Mouse (Mus musculus): ENCODE results near the gene Gm9789. TPM values are rescaled to one million over a fixed set of nuclear protein-coding genes. Genes with fewer than 3 reads are reported as not detected.
"Not testable (repeated sequence)": the region's sequence is repeated elsewhere in the genome, so short reads cannot be mapped to it uniquely, and the experiment has no call there.

The Gm9789 gene
- polyA plus RNA-seq (2011; ENCODE audit: insufficient read depth, insufficient read length, low read depth, missing spikeins): not detected in 2 replicates

GRCm38 (mm10) chr16:89157652-89158051 lies at the start of gene Gm9789:
Gene Gm9789, plus strand, starts transcription at chr16:89157952.
- no peaks in the 10 kb centered on the region for H3K36me3 ChIP-seq (ENCODE audit: control insufficient read depth, insufficient read depth, low read length, poor library complexity, severe bottlenecking)
- 0 out of 2 replicates have a peak, but pooled peaks cover 2% of the 10 kb centered on the region for H3K9me3 ChIP-seq (replicated peaks; ENCODE audit: control insufficient read depth, insufficient read depth, low read length, poor library complexity, severe bottlenecking)
- no peak within 1 kb of the TSS for H3K4me3 ChIP-seq (ENCODE audit: low read depth, low read length)
- TF ChIP-seq POLR2A (IDR thresholded peaks at IDR 0.05; ENCODE audit: insufficient read depth, low read length): no peak
- TF ChIP-seq EP300 (IDR thresholded peaks at IDR 0.05; ENCODE audit: insufficient read depth, low read depth, low read length): no peak
- TF ChIP-seq CTCF (IDR thresholded peaks at IDR 0.05; ENCODE audit: low read depth, low read length): no peak
- H3K27ac ChIP-seq (ENCODE audit: insufficient read depth, low read length): no peak within 1 kb of the TSS
- H3K27me3 ChIP-seq (ENCODE audit: control insufficient read depth, insufficient read depth, low read length, poor library complexity, severe bottlenecking): no peaks in the 10 kb centered on the region
- H3K4me1 ChIP-seq (ENCODE audit: control insufficient read depth, insufficient read depth, low read length): no peaks in the 10 kb centered on the region
- H3K9ac ChIP-seq (ENCODE audit: low read depth, poor library complexity, severe bottlenecking): no peak within 1 kb of the TSS

- Histone ChIP-seq H3K9me3 (replicated peaks; ENCODE audit: control insufficient read depth, insufficient read depth, low read length, poor library complexity, severe bottlenecking) (no peaks in the 10 kb centered on the region), H3K4me1 (ENCODE audit: control insufficient read depth, insufficient read depth, low read length) (no peaks in the 10 kb centered on the region)
- TF ChIP-seq CTCF (IDR thresholded peaks at IDR 0.05; ENCODE audit: low read depth, low read length) (no peak), EP300 (IDR thresholded peaks at IDR 0.05; ENCODE audit: insufficient read depth, low read depth, low read length) (no peak), POLR2A (IDR thresholded peaks at IDR 0.05; ENCODE audit: insufficient read depth, low read length) (no peak)
Observed at GRCm38 (mm10) chr16:89140551-89140950, 17.2 kb upstream of the Gm9789 start, which contains the start of gene Gm6358. Gene Gm6358, plus strand, starts transcription at chr16:89140851.

GRCm38 (mm10) chr16:89150786-89151185 lies 7.0 kb upstream of the Gm9789 start, which contains the start of gene Gm10061:
Gene Gm10061, plus strand, starts transcription at chr16:89151086.
- no peaks in the 10 kb centered on the region for H3K27me3 ChIP-seq (ENCODE audit: control insufficient read depth, insufficient read depth, low read length, poor library complexity, severe bottlenecking)
- TF ChIP-seq CTCF (IDR thresholded peaks at IDR 0.05; ENCODE audit: low read depth, low read length) (no peak), EP300 (IDR thresholded peaks at IDR 0.05; ENCODE audit: insufficient read depth, low read depth, low read length) (no peak), POLR2A (IDR thresholded peaks at IDR 0.05; ENCODE audit: insufficient read depth, low read length) (no peak)
- no peak within 1 kb of the TSS for H3K4me3 ChIP-seq (ENCODE audit: low read depth, low read length)
- H3K36me3 ChIP-seq (ENCODE audit: control insufficient read depth, insufficient read depth, low read length, poor library complexity, severe bottlenecking): no peaks in the 10 kb centered on the region
- 0 out of 2 replicates have a peak, but pooled peaks cover 3% of the 10 kb centered on the region for H3K9me3 ChIP-seq (replicated peaks; ENCODE audit: control insufficient read depth, insufficient read depth, low read length, poor library complexity, severe bottlenecking)
- H3K9ac ChIP-seq (ENCODE audit: low read depth, poor library complexity, severe bottlenecking): no peak within 1 kb of the TSS
- no peaks in the 10 kb centered on the region for H3K4me1 ChIP-seq (ENCODE audit: control insufficient read depth, insufficient read depth, low read length)
- no peak within 1 kb of the TSS for H3K27ac ChIP-seq (ENCODE audit: insufficient read depth, low read length)

More at GRCm38 (mm10) chr16:89140551-89140950, 17.2 kb upstream of the Gm9789 start, which contains the start of gene Gm6358:
- Histone ChIP-seq H3K4me3 (ENCODE audit: low read depth, low read length) (no peak within 1 kb of the TSS), H3K27me3 (ENCODE audit: control insufficient read depth, insufficient read depth, low read length, poor library complexity, severe bottlenecking) (no peaks in the 10 kb centered on the region), H3K9ac (ENCODE audit: low read depth, poor library complexity, severe bottlenecking) (no peak within 1 kb of the TSS), H3K27ac (ENCODE audit: insufficient read depth, low read length) (no peak within 1 kb of the TSS), H3K36me3 (ENCODE audit: control insufficient read depth, insufficient read depth, low read length, poor library complexity, severe bottlenecking) (no peaks in the 10 kb centered on the region)

GRCm38 (mm10) chr16:89169190-89169589 lies 11.4 kb downstream of the Gm9789 start, which contains the start of gene Gm7735:
Gene Gm7735, plus strand, starts transcription at chr16:89169490.
- H3K9ac ChIP-seq (ENCODE audit: low read depth, poor library complexity, severe bottlenecking); H3K27me3 ChIP-seq (ENCODE audit: control insufficient read depth, insufficient read depth, low read length, poor library complexity, severe bottlenecking); H3K27ac ChIP-seq (ENCODE audit: insufficient read depth, low read length); H3K9me3 ChIP-seq (replicated peaks; ENCODE audit: control insufficient read depth, insufficient read depth, low read length, poor library complexity, severe bottlenecking); H3K4me3 ChIP-seq (ENCODE audit: low read depth, low read length); H3K4me1 ChIP-seq (ENCODE audit: control insufficient read depth, insufficient read depth, low read length); H3K36me3 ChIP-seq (ENCODE audit: control insufficient read depth, insufficient read depth, low read length, poor library complexity, severe bottlenecking): not testable (repeated sequence)

GRCm38 (mm10) chr16:89174435-89174834 lies 16.7 kb downstream of the Gm9789 start, which contains the start of gene 1110057P08Rik:
Gene 1110057P08Rik, plus strand, starts transcription at chr16:89174735.
- Histone ChIP-seq H3K9ac (ENCODE audit: low read depth, poor library complexity, severe bottlenecking) (no peak within 1 kb of the TSS), H3K9me3 (replicated peaks; ENCODE audit: control insufficient read depth, insufficient read depth, low read length, poor library complexity, severe bottlenecking) (0 out of 2 replicates have a peak, but pooled peaks cover 2% of the 10 kb centered on the region), H3K36me3 (ENCODE audit: control insufficient read depth, insufficient read depth, low read length, poor library complexity, severe bottlenecking) (no peaks in the 10 kb centered on the region), H3K4me1 (ENCODE audit: control insufficient read depth, insufficient read depth, low read length) (no peaks in the 10 kb centered on the region), H3K27me3 (ENCODE audit: control insufficient read depth, insufficient read depth, low read length, poor library complexity, severe bottlenecking) (no peaks in the 10 kb centered on the region), H3K27ac (ENCODE audit: insufficient read depth, low read length) (no peak within 1 kb of the TSS), H3K4me3 (ENCODE audit: low read depth, low read length) (no peak within 1 kb of the TSS)
- TF ChIP-seq EP300 (IDR thresholded peaks at IDR 0.05; ENCODE audit: insufficient read depth, low read depth, low read length) (no peak), POLR2A (IDR thresholded peaks at IDR 0.05; ENCODE audit: insufficient read depth, low read length) (no peak), CTCF (IDR thresholded peaks at IDR 0.05; ENCODE audit: low read depth, low read length) (no peak)

GRCm38 (mm10) chr16:89188621-89189020 lies 30.9 kb downstream of the Gm9789 start:
- no peak overlapping the region for H3K27ac ChIP-seq (ENCODE audit: insufficient read depth, low read length)
- no peaks in the 10 kb centered on the region for H3K4me1 ChIP-seq (ENCODE audit: control insufficient read depth, insufficient read depth, low read length)
- no peaks in the 10 kb centered on the region for H3K27me3 ChIP-seq (ENCODE audit: control insufficient read depth, insufficient read depth, low read length, poor library complexity, severe bottlenecking)
- no peak overlapping the region for H3K4me3 ChIP-seq (ENCODE audit: low read depth, low read length)
- TF ChIP-seq POLR2A (IDR thresholded peaks at IDR 0.05; ENCODE audit: insufficient read depth, low read length): no peak
- TF ChIP-seq EP300 (IDR thresholded peaks at IDR 0.05; ENCODE audit: insufficient read depth, low read depth, low read length): no peak
- TF ChIP-seq CTCF (IDR thresholded peaks at IDR 0.05; ENCODE audit: low read depth, low read length): no peak
- no peaks in the 10 kb centered on the region for H3K9me3 ChIP-seq (replicated peaks; ENCODE audit: control insufficient read depth, insufficient read depth, low read length, poor library complexity, severe bottlenecking)
- no peak overlapping the region for H3K9ac ChIP-seq (ENCODE audit: low read depth, poor library complexity, severe bottlenecking)
- H3K36me3 ChIP-seq (ENCODE audit: control insufficient read depth, insufficient read depth, low read length, poor library complexity, severe bottlenecking): no peaks in the 10 kb centered on the region

Data from ES-Bruce4 (cell line).